Mouse (Mus musculus) frontal cortex, adult (tissue): ENCODE results near the gene Gm4302.
A peak's percentile ranks its signal among the peaks of the same experiment; 100 is the strongest.
"Not testable (repeated sequence)": the region's sequence is repeated elsewhere in the genome, so short reads cannot be mapped to it uniquely, and the experiment has no call there.

Experiments used
- ATAC-seq: cut with Nextera tagmentation; 2 replicates; pipeline ENCODE4 v1.9.2; 2017; ENCODE audit warnings: mild to moderate bottlenecking, moderate library complexity, mixed read lengths; ENCODE audit not compliant: low TSS enrichment

Gm4302 gene

GRCm38 (mm10) chr10:100340536-100340935, at the start of gene Gm4302:
Gene Gm4302, plus strand, starts transcription at chr10:100340836.
- ATAC-seq = not testable (repeated sequence)

DNA sequence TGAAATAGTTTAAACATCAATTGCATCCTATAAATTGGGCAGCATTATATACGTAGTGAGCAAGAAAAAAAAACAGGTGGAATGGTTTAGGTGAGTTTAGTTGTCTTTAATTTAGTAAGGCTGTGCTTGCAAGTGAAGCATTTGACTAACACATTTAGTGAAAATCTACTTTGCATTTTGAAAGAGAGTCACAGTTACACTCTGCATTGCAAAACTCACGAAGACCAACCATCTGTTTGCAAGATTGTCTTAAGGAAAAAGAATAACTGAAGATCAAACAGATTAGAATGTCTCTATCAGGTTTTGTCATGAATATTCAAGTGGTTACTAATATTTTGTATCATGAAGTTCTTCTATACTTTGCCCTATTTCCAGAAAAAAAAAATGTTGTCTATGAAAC, 44.5 kb upstream of the Gm4302 start:
- peak; percentile 85 for ATAC-seq

GRCm38 (mm10) chr10:100300106-100300505, 40.5 kb upstream of the Gm4302 start:
- not testable (repeated sequence) for ATAC-seq

DNA sequence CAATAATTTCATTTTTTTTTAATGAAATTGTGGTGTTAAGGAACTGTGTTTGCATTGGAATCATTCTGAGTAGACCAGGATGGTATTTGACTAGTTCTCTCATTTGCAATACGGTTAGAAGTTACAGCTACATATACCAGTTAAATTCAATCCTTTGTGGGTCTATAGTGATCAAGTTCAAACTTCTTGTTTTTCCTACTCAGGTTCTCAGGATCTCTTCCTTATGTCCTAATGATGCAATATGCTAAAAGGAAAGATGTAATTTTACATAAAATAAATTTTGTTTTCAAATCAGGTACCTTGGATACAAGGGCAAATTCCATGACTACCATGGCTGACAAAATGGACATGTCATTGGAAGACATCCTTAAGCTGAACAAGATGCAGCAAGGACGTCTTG, 5.3 kb upstream of the Gm4302 start, which contains the start of gene Gm4301:
Gene Gm4301, plus strand, starts transcription at position 301 of the 400 bp plus-strand sequence.
- ATAC-seq = not testable (repeated sequence)

GRCm38 (mm10) chr10:100345672-100346071, 5.0 kb downstream of the Gm4302 start, which contains the start of gene Gm4303:
Gene Gm4303, plus strand, starts transcription at chr10:100345972.
- not testable (repeated sequence) for ATAC-seq

- ATAC-seq = not testable (repeated sequence)
These were observed 10.2 kb downstream of the Gm4302 start, which contains the start of gene Gm4305 for GRCm38 (mm10) chr10:100350793-100351192. Gene Gm4305, plus strand, starts transcription at chr10:100351093.

DNA sequence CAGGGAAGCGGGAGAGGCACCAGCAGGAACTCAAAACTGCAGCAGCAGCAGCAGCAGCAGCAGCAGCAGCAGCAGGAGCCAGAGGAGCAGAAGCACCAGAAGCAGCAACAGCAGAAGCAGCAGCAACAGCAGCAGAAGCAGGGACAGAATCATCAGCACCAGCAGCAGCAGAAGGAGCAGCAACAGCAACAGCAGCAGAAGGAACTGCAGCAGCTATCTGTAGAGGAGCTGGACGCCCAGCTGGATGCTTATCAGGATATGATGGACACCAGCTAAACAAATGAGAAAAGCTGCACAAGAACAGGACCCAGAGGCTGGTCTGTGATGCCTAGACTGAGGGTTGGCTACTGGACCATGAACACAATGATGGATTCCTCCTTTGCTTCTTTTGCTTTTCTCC, 16.2 kb downstream of the Gm4302 start:
- ATAC-seq = not testable (repeated sequence)

- ATAC-seq = not testable (repeated sequence)
These were observed 20.4 kb downstream of the Gm4302 start, which contains the start of gene Gm4307 for GRCm38 (mm10) chr10:100361038-100361437. Gene Gm4307, plus strand, starts transcription at chr10:100361338.

GRCm38 (mm10) chr10:100382460-100382859, 41.8 kb downstream of the Gm4302 start, which contains the start of gene Gm4312:
Gene Gm4312, minus strand, starts transcription at chr10:100382560.
- ATAC-seq = not testable (repeated sequence)
